Mouse (Mus musculus) ovary, postnatal 10 days (tissue): ENCODE data around the gene Gm12216.
"Not testable (repeated sequence)": the region's sequence is repeated elsewhere in the genome, so short reads cannot be mapped to it uniquely, and the experiment has no call there.

Experiments
- DNase-seq: peaks from one replicate; pipeline ENCODE4 v3.0.0; 2022; ENCODE audit warnings: low spot score

Gm12216 gene

DNA sequence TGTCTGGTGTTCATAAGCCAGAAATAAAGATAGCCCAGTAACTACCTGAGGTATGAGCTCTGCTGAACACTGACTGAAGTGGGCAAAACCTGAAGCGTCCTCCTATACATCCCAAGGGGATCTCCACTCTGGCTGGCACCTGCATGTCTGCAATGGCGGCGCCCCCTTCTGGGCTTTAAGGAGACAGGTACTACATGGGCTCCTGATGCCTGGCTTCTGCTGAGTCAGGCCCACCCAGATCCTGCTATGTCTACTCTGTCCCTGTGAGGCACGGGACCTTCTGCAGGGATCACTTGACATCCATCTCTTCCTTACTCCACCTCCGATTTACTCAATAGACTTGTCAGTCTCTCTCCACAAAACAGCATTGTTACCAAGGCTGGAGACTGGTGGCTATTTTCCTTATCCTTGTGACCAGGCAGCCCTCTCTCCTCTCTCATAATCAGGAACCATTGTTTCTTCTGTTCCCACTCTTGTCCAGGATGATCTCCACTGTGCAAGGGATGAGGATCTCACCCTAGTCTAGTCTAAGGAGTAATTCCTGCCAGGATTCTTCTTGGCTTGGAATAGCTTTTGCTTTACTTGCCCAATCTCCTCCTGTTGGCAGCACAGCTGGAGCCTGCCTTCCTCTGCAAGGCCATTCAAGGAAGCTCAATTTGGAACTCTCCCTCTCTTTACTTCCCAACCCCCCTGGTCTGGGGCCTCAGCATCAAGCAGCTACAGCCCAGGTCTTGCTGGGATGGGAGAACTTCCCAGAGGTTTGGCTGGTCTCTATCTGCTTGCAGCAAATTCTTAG, 15.1 kb upstream of the Gm12216 start:
- not testable (repeated sequence) for DNase-seq

DNA sequence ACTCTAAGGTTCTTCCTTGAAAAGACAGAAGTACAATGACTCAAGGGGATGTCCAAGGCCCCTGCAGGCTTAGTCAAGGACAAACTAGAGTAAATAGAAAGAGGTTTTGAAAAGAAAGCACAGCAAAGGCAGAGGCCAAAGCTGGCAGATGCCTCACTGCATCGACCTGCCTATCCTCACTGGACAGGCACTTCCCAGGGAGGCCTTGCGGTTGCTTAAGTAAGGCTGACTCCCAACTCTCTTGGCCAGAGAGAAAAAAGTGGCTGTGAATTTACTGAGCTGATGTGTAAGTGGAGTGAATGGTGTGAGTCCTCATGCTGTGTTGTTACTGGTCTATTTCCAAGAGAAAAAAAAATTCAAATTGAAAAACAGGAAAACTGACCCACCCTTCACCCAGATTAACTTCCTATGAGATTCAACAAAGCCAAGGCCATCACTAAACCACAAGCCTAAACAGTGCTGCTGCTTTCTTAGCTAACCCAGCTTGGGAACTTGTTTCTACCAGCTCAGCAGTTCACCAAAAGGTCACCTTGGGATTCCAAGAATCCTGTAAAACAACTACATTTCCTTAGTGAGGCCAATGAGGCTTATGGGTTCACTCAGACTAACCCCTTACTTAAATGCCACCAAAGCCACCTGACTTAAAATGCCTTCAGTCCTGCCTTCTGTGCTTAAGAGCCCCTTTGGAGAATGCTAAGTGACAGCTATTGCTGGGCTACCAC, 12.9 kb upstream of the Gm12216 start:
- DNase-seq, result no peak

DNA sequence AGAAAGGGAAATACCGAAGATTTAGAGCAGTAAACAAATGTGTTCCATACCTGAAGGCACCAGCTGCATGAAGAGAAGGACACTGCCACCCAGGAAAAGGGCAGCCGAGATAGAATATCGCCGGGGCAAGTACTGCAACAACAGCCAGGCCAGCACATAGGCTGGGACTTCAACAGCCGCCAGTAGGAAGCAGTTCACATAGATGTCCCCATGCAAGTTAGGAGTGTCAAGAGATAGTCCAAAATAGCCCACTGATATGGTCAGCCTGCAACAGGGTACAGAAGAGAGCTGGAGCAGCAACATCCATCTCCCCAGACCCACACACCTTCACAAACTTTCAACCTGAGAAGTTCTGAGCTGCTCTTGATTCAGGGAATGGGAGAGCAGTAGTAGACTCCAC, 10.1 kb upstream of the Gm12216 start:
- no peak for DNase-seq

GRCm38 (mm10) chr11:53868323-53868722, 9.3 kb upstream of the Gm12216 start:
- DNase-seq, result not testable (repeated sequence)

DNA sequence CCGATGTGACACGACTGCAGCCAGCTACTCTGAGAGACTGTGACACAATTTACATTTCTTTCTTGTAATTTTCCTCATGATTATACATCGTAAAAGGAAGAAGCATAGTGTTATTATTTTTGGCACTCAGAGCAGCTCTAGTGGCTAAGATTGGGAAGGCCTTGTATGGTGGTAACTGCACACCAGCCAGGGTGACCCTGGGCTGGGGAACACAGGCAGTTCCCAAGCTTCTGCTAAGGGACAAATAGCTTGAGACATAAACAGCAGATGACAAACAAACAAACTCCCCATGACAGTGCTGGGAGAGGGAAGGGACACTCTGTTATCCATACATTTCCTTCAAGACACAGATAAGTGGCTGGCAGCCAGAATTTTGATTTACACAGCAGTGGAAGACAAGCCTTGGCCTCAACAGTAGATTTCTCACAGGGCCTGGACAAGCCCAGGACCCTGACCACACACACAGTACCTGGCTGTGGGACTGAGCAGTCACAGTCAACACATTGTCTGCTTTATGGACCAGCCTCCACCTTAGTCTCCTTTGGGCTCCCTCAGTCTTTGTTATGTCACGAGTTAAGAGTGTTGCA, 5.8 kb upstream of the Gm12216 start:
- not testable (repeated sequence) for DNase-seq

DNA sequence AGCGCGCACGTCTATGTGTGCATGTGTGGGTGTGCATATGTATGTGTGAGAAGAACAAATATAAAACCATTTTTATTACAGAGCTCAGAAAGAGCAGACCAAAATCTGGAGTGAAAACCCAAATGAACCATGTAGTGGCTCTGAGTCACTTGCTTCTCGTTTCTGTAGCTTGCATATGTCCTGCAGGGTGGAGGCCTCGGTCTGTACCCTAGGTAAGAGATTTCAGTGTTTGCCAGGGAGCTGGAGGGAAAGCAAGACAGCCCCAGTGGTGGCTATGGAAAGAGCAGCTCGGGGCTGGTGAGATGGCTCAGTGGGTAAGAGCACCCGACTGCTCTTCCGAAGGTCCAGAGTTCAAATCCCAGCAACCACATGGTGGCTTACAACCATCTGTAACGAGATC, 1.9 kb upstream of the Gm12216 start:
- not testable (repeated sequence) for DNase-seq

DNA sequence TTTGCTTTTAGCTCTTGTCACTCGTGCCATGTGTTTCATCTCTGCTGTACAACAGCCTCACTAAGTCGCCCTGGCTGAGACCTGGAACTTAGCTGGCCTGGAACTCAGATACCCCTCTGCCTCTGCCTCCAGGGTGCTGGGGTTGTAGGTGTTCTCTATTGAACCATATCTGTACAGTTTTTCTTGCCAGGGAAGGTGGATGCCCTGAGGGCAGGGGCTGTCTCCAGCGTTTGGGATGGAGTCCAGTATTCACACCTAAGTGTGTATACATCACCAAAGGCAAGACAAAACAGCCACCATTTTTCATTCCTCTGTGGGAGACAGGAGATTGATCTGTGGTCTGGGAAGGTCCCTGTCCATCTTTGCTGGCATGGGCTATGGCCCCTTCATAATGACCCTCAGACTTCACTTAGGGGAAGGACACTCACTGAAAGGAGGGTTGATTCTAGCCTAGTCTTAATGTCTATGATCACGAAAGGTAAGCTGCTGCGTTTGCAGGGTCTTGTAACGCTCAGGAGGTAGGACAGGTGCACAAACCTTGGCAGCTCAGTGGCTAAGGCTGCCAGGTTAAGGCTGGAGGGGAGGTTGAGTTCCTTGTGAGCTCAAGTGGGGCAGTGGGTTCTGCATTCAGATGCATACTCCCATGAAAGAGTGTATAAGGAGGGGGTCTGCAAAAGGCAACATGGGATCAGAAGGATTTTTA, 847 bp downstream of the Gm12216 start:
- no peak for DNase-seq

DNA sequence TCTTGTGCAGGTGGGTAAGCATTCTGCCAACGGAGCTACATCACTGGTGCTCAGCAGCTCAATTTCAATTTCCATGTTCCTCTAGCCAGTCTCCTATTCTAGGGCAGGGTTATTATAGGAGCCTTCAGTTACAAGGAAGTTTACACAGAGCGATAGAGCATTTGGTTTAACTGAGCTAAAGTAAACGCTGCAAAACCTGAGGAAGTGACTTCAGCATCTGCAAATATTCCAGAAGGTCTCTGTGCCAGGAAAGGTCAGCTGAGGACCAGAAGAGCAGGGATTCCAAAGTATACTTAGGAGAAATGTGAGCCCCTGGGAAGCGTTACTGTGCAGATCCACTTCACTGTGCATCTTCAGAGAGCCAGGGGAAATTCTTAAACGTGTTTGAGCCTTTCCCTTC, 5.4 kb downstream of the Gm12216 start:
- DNase-seq, result no peak

GRCm38 (mm10) chr11:53851795-53852194, 7.3 kb downstream of the Gm12216 start:
- no peak for DNase-seq

GRCm38 (mm10) chr11:53849588-53850320, 9.3 kb downstream of the Gm12216 start:
- DNase-seq, result peak; percentile 60

DNA sequence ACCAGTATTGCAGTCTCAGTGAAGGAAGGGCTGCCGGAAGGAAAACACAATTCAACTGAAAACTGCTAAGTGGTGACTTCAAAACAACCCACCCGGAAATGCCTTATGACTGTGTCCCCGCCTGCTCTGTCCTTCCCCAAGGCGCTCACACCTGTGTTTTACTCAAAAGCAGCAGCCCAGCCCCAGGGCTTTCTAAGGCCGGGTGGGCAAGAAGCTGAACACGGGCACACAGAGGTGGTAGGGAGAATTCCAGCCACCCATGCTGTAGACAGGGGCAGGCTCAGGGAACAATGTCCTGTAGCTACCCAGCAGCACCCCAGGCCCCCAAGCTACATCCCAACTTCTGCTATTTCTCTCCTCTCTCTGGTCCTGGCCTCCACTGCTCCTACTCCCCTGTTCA, 13.4 kb downstream of the Gm12216 start:
- no peak for DNase-seq

DNA sequence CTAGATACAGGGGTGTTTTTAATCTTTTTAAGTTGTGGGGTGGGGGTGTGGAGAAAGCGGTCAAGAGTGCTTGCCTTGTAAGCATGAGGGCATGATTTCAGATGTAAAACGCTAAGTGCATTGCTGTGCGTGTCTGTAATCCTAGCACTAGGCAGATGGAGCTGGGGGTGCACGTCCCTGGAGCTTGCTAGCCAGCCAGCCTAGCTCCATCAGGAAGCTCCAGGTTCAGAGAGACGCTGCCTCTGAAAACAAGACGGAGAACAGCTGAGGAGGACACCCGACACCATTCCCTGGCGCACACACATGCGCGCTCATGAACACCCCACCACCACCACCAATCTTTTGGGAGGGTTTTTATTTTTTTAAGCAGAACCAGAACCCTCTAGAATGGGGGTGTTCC, 15.9 kb downstream of the Gm12216 start:
- DNase-seq, result no peak

DNA sequence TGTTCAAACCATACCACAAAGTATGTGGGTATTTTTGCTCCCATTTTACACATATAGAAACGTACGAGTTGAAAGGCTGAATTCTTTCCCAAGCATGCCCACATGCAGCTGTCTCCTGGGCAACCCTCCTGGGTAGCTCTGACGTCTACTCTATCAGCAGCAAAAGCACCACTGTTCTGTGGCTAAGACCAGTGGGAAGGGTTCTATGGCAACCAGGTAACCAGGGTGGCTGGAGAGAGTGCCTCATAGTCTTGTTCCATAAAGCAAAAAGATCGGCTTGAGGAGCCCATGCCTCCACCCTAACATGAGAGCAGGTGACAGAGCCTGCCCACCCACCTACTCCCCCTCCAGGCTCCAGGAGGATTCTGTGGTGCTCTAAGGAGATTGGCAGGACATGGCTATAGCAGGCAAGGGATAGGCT, 16.9 kb downstream of the Gm12216 start:
- DNase-seq, result no peak

GRCm38 (mm10) chr11:53841514-53841913, 17.5 kb downstream of the Gm12216 start:
- DNase-seq, result no peak

DNA sequence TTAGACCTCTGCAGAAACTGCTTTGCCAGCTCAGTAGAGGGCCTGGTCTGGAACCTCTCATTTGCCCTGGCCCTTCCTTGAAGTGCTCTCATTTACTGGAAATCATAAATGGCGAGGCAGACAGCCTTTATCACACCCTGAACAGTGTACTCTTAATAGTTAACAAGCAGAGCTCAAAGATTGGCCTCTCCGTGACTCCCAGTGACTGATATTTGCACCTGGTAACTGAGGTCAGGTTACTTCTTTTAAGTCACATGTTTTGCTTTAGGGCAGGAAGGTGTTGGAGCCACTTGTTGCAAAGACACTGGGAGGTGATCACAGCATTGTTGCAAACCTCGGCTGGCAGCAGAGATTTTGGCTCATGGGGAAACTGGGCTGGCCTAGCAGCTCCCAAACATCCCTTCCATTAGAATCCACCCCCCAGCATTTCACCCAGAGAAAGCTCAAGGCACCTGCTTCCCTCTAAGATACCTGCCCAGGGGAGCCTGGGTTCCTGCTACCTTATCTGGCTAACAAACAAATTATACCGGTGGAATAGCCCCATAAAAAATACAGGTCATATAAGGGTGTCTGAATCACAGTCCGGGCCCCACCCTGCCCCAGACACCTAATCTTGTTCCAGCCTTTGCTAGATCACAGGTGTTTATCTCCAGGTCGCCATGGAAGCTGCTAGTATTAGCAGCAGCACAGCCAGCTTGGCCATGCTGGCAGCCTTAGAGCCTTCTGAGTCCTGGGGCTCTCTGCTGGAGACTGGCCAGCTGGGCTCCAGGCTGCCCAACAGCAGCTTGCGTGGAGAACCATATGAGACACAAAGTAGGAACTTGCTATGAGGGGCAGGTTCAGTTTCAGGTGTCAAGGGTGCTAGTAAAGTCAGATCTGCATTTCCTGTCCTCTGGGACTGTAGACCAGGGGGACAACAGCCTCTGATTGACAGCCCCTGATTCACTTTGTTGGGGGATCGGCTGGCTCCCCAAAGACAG, 19.1 kb downstream of the Gm12216 start:
- DNase-seq, result no peak

GRCm38 (mm10) chr11:53839147-53839546, 19.9 kb downstream of the Gm12216 start:
- DNase-seq, result no peak

- no peak for DNase-seq
Measured at GRCm38 (mm10) chr11:53837731-53838130, 21.3 kb downstream of the Gm12216 start.

- no peak for DNase-seq
Measured at GRCm38 (mm10) chr11:53835379-53836010, 23.6 kb downstream of the Gm12216 start.

DNA sequence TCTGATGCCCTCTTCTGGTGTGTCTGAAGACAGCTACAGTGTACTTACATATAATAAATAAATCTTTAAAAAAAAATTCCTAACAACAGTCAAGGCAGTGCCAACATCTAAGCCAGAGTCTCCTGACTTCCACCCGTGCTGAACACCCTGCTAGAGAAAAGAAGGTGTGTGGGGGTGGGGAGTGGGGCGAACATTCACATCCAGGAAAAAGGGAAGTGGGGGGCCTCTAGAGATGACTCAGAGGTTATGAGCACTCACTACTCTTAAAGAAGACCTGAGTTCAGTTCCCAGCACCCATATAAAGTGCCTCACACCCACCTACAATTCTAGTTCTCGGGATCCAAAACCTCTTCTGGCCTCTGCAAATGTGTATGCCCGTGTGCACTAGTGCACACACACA, 33.6 kb downstream of the Gm12216 start:
- DNase-seq, result no peak

DNA sequence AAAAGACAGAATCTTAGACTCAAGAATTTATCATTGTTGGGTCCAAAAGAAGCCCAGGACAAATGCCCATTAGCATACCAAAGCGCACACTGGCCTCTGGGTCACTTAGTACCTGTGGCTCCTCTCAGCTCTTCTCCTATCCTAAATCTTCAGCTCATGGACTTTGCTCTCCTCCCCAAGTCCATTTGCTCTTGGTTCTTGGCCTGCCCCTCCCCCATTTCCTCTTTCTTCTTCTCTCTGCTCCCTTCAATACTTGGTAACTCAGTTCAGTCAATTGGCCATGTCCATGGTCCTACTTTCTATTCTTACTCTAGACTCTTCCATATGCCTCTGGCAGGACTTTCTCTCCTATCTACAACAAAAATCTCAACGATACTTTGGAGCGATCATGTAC, 37.1 kb downstream of the Gm12216 start:
- no peak for DNase-seq
